Mouse (Mus musculus) CD4-positive helper T cell, adult 2 months (primary cell): Measurements from ENCODE around the gene Hopx.

Experiments
- DNase-seq: peaks from one replicate; pipeline ENCODE4 v3.0.0-alpha.2; 2012; ENCODE audit warnings: low read depth, missing footprints, low spot score

Gene Hopx

DNA sequence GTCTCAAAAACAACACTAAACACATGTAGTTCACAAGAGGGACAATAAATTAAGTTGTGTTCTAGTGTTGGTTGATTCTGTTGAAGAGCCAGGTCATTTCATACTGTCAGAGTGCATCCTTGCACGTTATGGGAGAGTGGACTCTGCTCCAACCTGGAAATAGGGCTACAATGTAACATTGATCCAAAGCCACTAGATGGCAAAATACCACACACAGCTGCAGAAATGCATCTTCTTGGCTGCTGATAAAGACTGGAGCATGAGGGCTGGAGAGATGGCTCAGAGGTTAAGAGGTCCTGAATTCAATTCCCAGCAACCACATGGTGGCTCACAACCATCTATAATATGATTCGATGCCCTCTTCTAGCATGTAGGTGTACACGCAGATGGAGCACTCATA lies 43.3 kb downstream of the Hopx start:
- no peak for DNase-seq

DNA sequence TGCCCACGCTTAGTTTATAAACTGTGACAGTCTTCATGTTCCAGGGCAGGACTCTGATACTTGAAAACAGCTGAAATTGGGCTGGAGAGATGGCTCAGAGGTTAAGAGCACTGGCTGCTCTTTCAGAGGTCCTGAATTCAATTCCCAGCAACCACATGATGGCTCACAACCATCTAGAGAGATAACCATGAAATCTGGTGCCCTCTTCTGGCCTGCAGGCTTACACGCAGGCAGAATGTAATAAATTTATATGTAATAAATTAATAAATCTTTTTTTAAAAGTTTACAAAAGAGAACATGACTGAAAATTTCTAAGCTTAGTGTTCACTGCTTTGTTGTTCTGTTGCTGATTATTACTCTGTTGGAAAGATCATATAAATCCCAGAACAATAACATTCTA lies 43.9 kb downstream of the Hopx start:
- no peak for DNase-seq

DNA sequence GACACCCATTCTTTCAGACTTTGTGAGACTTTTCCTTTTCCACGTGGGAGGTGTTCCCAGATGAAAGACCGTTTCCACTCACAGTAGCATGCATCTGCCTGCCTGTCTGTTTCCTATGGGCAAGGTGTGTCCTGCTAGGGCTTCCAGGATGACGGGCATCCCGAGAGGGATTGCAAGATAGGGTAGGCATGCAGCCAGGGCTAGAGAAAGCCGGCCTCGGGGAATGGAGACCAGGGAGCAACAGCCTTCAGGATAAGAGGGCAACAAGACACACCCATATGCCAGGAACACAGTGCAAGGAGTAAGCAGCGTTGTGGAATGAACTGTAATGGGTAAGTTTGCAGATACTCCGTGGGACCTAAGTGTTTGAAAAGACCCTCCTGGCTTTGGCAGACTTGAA lies 47.6 kb downstream of the Hopx start:
- no peak for DNase-seq

DNA sequence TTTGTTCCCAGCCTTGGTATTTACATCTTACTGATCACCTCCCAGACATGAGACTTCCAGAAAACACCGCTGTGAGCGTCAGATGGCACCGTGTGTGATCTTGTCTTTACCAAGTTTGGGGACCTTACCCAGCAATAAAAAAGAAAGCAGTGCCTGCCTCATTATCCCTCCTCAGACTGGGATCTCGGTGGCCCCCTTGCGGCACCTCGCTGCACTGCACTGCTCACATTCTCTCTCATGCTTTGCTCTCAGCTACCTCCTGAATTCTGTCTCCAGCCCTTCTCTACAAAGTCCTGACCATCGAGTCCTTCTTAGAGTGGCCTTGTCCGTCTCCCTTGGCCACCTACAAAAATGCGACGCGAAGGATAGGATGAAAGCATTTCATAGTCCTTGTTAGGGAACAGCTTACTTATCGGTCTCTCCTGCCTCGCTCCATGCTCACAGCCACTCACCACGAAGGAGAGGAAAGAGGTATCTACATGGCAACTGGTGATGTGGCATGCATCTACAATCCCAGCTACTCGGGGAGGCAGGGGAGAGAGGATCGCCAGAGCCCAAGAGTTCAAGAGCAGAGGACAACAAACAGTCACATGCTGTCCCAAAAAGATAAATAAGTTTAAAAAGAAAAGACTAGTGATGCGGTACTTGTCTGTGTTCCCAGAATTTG lies 53.4 kb downstream of the Hopx start:
- peak; percentile 40 for DNase-seq

DNA sequence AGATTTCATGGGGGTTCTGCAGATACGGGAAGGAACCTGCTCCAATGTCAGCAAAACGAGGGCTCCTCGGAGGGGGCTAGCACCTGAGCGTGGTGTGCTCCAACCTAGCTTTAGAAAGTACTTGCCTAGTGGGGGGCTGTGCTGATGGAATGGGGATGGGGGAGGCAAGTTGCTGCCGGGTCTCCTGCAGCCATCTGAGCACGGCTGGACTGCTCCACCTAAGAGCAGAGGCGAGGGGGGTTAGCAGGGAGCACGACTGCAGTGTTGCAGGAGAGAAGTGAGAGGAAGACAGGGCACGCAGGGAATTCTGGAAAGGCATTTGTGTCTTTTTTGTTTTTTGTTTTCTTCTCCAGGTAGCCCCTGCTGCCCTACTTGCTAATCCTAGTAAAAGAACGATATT lies 54.6 kb downstream of the Hopx start:
- DNase-seq = no peak

DNA sequence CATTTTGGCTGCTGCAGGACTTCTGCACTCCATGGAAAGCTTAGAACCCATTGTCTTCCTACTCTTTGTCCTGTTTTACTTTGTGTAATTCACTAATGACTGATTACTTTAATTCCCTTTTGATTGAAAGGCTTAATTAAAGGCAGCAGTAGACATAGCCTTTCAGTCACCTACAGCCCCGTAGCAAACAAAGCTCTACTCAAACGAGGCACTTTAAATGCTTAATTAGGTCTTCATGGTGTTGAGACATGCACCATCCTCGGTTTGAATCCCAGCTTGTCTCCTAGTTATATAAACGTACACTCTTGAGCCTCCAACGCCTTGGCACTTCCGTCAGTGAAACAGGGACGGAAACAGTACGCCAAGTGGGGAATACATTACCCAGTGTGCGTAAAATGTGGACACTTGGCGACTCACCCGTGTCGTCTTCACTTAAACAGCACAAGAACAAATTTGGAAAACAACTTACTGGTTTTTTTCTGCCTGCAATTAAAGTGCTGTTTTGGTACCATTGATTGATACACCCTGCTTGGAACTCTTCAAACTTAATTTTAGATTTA lies 58.0 kb downstream of the Hopx start:
- DNase-seq = no peak

DNA sequence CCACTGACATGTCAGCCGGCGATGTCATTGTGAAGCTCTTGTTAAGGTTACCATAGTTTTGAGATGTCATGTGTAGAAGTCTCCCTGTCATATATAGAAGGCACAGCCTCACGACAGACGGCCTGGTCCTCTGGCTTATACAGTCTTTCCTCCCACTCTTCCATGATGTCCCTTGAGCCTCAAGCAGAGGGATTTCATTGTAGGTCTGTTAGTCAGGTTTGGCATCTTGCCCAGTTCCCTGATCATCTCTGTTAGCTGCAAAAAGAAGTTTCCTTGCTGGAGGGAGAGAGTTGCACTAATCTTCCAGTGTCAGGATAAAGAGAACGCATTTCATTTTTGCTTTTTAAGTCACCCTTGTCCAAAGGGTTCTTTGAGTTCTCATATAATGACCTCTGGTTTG lies 62.3 kb downstream of the Hopx start:
- no peak for DNase-seq

DNA sequence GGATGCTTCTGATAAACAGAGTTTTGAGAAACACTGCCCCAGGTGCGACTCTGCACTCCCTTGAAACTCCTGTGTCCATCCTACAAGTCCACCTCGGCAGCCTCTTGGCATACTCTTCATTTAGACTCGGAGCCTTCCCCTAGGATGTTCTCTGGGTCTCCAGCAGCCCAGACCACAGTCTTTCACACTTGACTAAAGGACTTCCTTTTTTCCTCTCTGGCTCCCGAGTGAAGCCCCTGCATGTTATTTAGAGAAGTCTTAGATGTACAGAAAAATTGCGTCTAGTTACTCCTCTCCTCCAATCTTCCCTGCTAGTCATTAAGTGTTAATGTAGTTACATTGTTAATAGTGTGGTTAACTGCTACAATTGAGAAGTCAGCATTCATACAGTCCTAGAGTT lies 70.6 kb downstream of the Hopx start:
- no peak for DNase-seq

DNA sequence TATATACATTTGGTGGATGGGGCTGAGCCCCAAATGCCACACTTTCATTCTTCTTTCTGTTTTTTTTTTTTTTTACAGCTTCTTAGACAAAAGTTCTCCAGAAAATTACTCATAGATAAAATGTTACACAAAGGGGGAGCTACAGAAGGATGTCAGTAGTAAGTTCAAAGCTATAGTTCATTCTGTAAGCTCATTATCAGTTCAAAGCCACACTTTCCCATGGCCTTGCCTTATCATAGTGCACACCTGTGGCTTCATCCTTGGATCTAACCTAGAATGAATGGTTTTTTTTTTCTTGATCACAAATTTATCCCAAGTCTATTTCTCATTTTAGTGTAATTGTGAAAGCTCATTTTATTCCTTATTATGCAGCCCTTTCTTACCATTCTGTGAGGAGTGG lies 75.5 kb downstream of the Hopx start:
- DNase-seq = no peak

DNA sequence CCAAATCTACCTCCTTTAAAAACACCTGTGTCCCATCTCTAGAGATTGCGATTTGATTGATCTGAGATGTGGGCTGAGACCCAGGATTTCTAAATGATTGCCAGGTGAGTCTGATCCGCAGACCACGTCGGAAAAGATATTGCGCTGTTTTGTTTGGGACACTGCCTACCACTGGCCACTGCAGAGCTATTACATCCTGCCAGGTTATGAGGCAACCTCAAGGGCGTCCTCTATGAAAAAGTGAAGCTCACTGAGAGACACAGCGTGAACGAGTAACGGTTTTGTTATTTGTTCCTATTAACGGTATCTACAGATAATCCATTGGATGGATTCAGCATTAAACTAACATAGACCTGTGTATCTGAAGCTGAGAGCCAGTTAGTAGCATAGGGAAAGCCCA lies 76.5 kb downstream of the Hopx start:
- no peak for DNase-seq
